Mouse (Mus musculus) C2C12 (cell line): ENCODE results near the gene Adcy7.

Experiments
- CTCF ChIP-seq: IDR thresholded peaks from one replicate; pipeline ENCODE4 v1.5.1; 2011; ENCODE audit not compliant: control insufficient read depth, insufficient read depth, insufficient read length
- MAX ChIP-seq: IDR thresholded peaks from one replicate; pipeline ENCODE4 v1.6.1; 2011; ENCODE audit warnings: mild to moderate bottlenecking, control low read depth
- MYOG ChIP-seq: IDR thresholded peaks from one replicate; pipeline ENCODE4 v1.6.1; 2011; ENCODE audit not compliant: control insufficient read depth, insufficient read length; ENCODE audit errors: extremely low read depth
- USF1 ChIP-seq: IDR thresholded peaks from one replicate; pipeline ENCODE4 v1.6.1; 2011; ENCODE audit warnings: low read depth, mild to moderate bottlenecking, control low read depth, moderate library complexity

DNA sequence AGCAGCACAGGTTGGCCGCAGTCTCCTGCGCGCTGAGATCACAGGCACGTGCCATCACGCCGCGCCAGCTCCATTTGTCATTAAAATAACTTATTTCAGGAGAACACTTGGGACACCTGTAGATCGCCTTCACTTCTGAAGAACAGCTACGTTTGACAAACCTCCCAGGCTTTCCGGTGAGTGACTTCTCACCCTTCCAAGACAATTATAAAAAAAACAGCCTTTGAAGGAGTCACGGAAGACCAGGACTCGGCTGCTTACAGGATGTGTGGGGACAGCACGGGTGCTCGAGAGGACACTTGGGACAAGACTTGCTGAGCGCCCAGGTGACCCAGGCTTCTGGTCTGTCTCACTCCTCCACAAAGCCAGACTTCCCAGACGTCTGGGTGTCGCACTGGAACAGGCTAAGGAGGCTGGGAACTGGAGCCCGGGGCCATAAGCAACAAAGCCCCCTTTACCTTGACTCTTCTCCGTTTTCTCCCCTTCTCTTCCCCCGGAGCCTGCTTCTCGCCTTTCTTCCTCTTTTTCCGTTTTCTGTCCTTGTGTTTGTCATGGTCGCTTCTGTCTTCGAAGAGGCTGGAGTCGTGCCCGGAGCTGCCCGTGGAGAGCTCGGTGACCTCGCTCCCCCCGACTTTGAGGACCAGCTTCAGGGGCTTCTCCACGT lies 89.0 kb downstream of the Adcy7 start:
- TF ChIP-seq CTCF = no peak
- no peak for TF ChIP-seq MYOG
- no peak for TF ChIP-seq MAX
- TF ChIP-seq USF1 = no peak
